Mouse (Mus musculus) neural tube, embryonic 14.5 days (tissue): ENCODE measurements at regions not wholly inside any gene's neighbourhood (a gene's known extent, or its start where the extent isn't known, plus 50 kb on each side); places are given as distances from the start of the nearest gene placed in this dataset.

Source experiments
- ATAC-seq: fragments of 200-750 bp; cut with Nextera tagmentation; 2 replicates; pipeline ENCODE4 v1.8.0; 2017; ENCODE audit warnings: low read depth, mild to moderate bottlenecking, moderate TSS enrichment, moderate library complexity
- H3K27ac ChIP-seq: fragments of 300-500 bp; sonication (generic); 2 replicates; pipeline ENCODE4 v1.5.1; 2014; ENCODE audit warnings: low read depth, mild to moderate bottlenecking, control low read depth, low read length, moderate library complexity, mixed read lengths
- H3K27me3 ChIP-seq: fragments of 300-500 bp; sonication (generic); 2 replicates; pipeline ENCODE4 v1.6.1; 2014; ENCODE audit warnings: low read length; ENCODE audit not compliant: control insufficient read depth, insufficient read depth
- H3K36me3 ChIP-seq: fragments of 300-500 bp; sonication (generic); 2 replicates; pipeline ENCODE4 v1.6.1; 2014; ENCODE audit warnings: low read length, mixed read lengths; ENCODE audit not compliant: control insufficient read depth, insufficient read depth
- H3K4me1 ChIP-seq: fragments of 300-500 bp; sonication (generic); 2 replicates; pipeline ENCODE4 v1.6.1; 2014; ENCODE audit warnings: low read length; ENCODE audit not compliant: control insufficient read depth, insufficient read depth
- H3K4me2 ChIP-seq: fragments of 300-500 bp; sonication (generic); 2 replicates; pipeline ENCODE4 v1.6.1; 2014; ENCODE audit warnings: mild to moderate bottlenecking, low read depth, low read length, control low read depth
- H3K4me3 ChIP-seq: fragments of 300-500 bp; sonication (generic); 2 replicates; pipeline ENCODE4 v1.5.1; 2014; ENCODE audit warnings: low read depth, low read length, control low read depth, mixed read lengths
- H3K9ac ChIP-seq: fragments of 300-500 bp; sonication (generic); replicated peaks from 2 replicates; pipeline ENCODE4 v1.6.1; 2014; ENCODE audit warnings: low read depth, mild to moderate bottlenecking, control low read depth, low read length, mixed read lengths
- H3K9me3 ChIP-seq: fragments of 300-500 bp; sonication (generic); 2 replicates; pipeline ENCODE4 v1.6.1; 2016; ENCODE audit warnings: low read length; ENCODE audit not compliant: control insufficient read depth
- WGBS: fragments of 180-500 bp; shearing (Covaris S2); extraction: QIAGEN DNeasy Blood & Tissue Kit; methylation state at CpG from one replicate; pipeline ENCODE4 v1.1.7; 2014; 5-methylcytosine and 5-hydroxymethylcytosine counted together

DNA sequence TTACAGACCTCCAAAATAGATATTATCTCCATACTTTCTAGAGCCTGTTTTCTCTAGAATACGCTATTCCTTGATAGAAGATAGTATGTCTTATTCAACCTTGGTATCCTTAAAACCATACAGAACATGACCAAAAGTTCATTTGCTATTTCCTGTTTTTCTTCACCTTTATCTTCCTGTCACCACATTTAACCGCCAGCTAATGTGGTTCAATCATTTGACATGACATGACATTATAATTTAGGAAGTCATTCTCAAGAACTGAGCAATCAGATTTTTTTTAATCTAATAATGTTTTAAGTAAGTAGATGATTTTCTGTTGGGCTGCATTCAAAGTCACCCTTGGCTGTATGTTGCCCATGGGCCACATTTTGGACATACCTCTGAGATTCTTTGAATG lies 213.3 kb downstream of the Dad1 start:
- Histone ChIP-seq H3K36me3 (no peaks in the 10 kb centered on the region), H3K9ac (no peak overlapping the region), H3K4me1 (no peaks in the 10 kb centered on the region), H3K27ac (no peak overlapping the region), H3K4me3 (no peak overlapping the region), H3K9me3 (no peaks in the 10 kb centered on the region), H3K4me2 (no peak overlapping the region), H3K27me3 (no peaks in the 10 kb centered on the region)
- no peak for ATAC-seq
- WGBS: 89% methylated on average over 2 of the region's 2 CpGs

DNA sequence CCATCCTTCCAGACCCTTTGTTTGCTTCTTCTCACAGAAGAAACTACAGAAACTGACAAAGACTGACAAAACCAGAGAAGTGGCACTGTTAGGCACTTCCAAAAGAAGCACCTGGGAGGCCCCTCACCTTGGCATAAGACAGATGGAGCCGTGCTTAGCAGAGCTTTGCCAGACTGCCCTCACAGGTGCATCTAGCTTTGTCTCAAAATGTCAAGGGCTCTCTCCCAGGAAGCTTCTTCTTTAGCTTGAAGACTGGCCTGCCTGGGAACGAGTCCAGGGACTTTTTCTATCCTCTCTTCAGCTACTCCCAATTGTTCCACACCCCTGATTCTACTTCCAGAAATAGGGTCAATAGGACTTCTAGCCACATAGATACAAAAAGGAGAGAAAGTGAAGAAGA lies 219.4 kb downstream of the Dad1 start:
- no peak for ATAC-seq
- H3K4me1 ChIP-seq: no peaks in the 10 kb centered on the region
- H3K4me3 ChIP-seq: no peak overlapping the region
- 83% methylated on average over 2 of the region's 2 CpGs for WGBS
- no peak overlapping the region for H3K9ac ChIP-seq
- no peak overlapping the region for H3K27ac ChIP-seq
- no peaks in the 10 kb centered on the region for H3K27me3 ChIP-seq
- no peak overlapping the region for H3K4me2 ChIP-seq
- no peaks in the 10 kb centered on the region for H3K9me3 ChIP-seq
- no peaks in the 10 kb centered on the region for H3K36me3 ChIP-seq

DNA sequence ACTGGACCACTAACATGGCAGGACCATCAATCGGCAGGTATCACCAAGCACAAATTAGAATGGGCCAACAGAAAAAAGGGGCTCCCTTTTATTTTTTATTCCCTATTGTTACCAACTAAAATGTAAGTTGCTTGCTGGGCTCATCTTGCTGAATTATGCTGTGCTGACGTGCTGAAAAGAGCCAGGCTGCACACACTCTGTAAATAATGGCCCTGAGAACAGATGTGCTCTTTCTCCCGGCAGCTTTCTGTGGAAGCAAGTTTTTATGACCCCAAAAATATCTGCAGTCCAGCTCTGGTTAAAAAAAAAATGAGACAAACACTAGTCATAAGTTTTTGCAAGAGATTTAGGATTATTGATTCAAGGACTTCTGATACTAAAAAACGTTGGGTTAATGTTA lies 230.4 kb downstream of the Dad1 start:
- WGBS: 46% methylated on average over 4 of the region's 4 CpGs

DNA sequence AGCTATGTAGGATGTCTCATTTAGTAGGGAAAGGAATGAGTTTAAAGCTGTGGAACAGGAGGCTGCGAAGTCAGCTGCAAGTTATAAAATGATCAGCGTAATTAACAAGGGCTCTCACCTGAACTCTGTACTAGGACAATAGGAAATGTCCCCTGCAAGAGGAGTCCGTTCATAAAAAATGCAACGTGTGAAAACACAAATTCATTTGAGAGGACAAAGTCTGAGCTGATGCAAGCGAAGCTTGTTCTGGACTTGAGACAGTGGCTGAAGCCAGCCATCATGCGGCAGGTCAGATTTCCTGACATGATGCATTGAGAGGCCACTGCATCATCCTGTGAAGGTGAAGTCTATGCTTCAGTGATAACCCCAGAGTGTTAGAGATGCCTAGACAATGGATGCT lies 232.5 kb downstream of the Dad1 start:
- no peak overlapping the region for H3K27ac ChIP-seq
- no peak for ATAC-seq
- H3K4me2 ChIP-seq: no peak overlapping the region
- 87% methylated on average over 6 of the region's 6 CpGs for WGBS
- H3K27me3 ChIP-seq: no peaks in the 10 kb centered on the region
- H3K9me3 ChIP-seq: no peaks in the 10 kb centered on the region
- H3K4me3 ChIP-seq: no peak overlapping the region
- H3K4me1 ChIP-seq: no peaks in the 10 kb centered on the region
- H3K36me3 ChIP-seq: no peaks in the 10 kb centered on the region
- H3K9ac ChIP-seq: no peak overlapping the region

More for the DNA sequence above, 230.4 kb downstream of the Dad1 start:
- Histone ChIP-seq H3K4me3 (no peak overlapping the region), H3K9ac (no peak overlapping the region), H3K4me1 (no peaks in the 10 kb centered on the region), H3K27me3 (no peaks in the 10 kb centered on the region), H3K36me3 (no peaks in the 10 kb centered on the region), H3K4me2 (no peak overlapping the region), H3K27ac (no peak overlapping the region), H3K9me3 (no peaks in the 10 kb centered on the region)
- ATAC-seq: no peak

DNA sequence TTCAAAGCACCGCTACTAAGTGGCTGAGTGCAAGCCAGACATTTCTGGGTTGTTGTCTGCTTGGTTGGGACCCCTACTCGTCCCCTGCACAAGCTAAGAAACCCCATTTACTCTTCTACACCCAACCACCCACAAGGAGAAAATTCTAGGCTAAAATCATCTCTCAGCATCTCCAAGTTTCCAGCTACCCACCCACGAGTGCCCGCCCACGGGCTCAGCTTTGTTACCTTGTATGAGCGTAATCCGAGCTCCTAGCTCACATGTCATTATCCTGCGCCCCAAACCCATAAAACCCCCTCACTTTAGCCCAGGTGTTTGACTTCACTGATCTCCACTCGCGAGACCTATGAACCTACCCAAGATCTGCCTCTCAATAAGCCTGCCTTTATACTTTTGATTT lies 239.3 kb downstream of the Dad1 start:
- no peaks in the 10 kb centered on the region for H3K27me3 ChIP-seq
- ATAC-seq: no peak
- no peaks in the 10 kb centered on the region for H3K36me3 ChIP-seq
- H3K27ac ChIP-seq: no peak overlapping the region
- WGBS: 82% methylated on average over 10 of the region's 10 CpGs
- no peaks in the 10 kb centered on the region for H3K4me1 ChIP-seq
- H3K9me3 ChIP-seq: no peaks in the 10 kb centered on the region
- H3K9ac ChIP-seq: no peak overlapping the region
- no peak overlapping the region for H3K4me3 ChIP-seq
- no peak overlapping the region for H3K4me2 ChIP-seq

DNA sequence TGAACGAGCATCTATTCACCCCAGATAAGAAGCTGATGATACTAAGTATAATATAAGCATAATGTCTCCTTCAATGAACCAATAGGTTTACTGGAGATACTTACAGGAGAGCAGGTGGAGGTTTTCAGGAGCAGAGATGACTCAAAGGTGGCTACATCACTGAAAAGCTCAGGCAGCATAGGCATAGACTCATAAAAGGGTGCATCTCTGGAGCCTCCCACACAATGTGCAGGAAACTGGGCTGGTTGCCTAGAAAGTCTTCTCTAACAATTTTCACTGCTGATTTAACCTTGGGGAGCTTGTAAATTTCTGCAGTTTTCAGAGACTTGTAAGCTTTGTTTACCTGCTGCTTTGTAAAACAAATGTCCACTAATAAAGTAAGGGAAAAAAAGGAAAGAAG lies 251.8 kb downstream of the Dad1 start:
- Histone ChIP-seq H3K9me3 (no peaks in the 10 kb centered on the region), H3K4me2 (no peak overlapping the region), H3K27ac (no peak overlapping the region), H3K4me1 (no peaks in the 10 kb centered on the region), H3K27me3 (no peaks in the 10 kb centered on the region), H3K36me3 (no peaks in the 10 kb centered on the region), H3K4me3 (no peak overlapping the region), H3K9ac (no peak overlapping the region)
- 84% methylated on average over 1 of the region's 1 CpGs for WGBS
- ATAC-seq: no peak

DNA sequence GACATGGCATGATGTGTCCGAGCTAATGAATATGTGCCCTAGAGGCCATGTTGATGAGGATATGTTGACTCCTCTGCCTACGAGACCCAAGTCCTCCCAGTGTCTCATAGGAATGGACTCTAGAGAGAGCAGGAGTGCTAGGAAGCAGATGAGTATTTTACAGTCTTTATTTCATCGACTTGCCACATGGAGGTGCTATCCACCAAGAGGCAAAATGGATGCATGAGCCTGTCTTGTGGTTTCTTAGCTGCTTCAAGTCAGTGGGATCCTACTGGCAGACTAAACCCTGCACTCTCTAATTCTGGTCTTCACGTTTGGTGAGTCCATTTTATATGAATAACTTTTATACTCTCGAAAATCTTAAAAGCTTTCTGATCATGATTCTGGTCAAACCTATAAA lies 253.4 kb downstream of the Dad1 start:
- Histone ChIP-seq H3K4me2 (no peak overlapping the region), H3K27me3 (no peaks in the 10 kb centered on the region), H3K9ac (no peak overlapping the region), H3K9me3 (no peaks in the 10 kb centered on the region), H3K4me3 (no peak overlapping the region), H3K4me1 (no peaks in the 10 kb centered on the region), H3K27ac (no peak overlapping the region), H3K36me3 (no peaks in the 10 kb centered on the region)
- 82% methylated on average over 5 of the region's 5 CpGs for WGBS
- no peak for ATAC-seq

DNA sequence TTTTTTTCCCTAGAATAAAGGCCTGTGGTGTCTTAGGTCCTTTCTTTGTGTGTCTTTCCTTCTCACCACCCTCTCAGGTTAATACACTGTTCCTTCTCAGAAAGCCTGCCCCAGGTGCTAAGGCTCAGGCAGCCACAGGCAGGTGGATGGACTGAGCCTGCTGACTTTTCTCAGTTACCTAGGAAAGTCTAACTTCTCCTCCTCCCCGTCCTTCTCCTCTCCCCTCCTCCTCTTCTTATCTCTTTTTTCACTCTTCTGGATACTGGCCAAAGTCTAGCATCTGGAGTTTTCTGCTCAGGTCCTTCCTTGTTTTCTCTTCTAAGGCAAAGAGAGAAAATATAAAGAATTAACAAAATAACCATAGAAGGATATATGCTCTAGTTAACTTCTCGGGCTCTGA lies 260.5 kb downstream of the Dad1 start:
- Histone ChIP-seq H3K27me3 (no peaks in the 10 kb centered on the region), H3K9ac (no peak overlapping the region), H3K4me2 (no peak overlapping the region), H3K4me1 (no peaks in the 10 kb centered on the region), H3K36me3 (no peaks in the 10 kb centered on the region), H3K4me3 (no peak overlapping the region), H3K27ac (no peak overlapping the region), H3K9me3 (no peaks in the 10 kb centered on the region)
- ATAC-seq: no peak
- 63% methylated on average over 2 of the region's 2 CpGs for WGBS

DNA sequence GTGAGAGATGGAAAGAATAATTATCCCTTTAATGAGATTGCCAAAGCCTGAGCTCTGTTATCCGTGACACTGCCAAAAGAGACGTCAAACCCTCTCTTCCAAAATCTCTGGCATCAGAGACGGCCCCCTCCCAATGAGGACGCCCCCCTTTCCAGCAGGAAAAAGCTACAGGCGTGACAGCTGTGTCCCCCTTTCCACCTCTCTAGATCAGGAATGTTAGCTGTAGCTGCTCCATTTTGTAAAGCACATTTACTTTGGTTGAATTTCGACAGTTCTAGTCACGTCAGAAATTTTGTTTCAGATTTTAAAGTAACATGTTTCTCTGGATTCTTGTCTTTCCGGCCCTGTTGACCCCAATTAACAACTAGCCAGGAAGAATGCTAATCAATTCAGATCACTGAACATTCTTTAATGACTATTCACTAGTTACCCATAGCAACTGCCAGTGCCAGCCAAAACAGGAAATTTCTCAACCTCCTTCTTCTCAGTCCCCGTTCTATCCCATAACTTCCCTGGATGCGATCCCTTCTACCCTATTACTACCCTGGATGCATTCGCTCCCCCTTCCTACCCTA lies 261.1 kb downstream of the Dad1 start:
- no peaks in the 10 kb centered on the region for H3K27me3 ChIP-seq
- H3K9me3 ChIP-seq: no peaks in the 10 kb centered on the region
- H3K9ac ChIP-seq: no peak overlapping the region
- 44% methylated on average over 11 of the region's 11 CpGs for WGBS
- H3K4me2 ChIP-seq: no peak overlapping the region
- no peaks in the 10 kb centered on the region for H3K36me3 ChIP-seq
- no peak overlapping the region for H3K4me3 ChIP-seq
- no peak overlapping the region for H3K27ac ChIP-seq
- peak; percentile 75 for ATAC-seq
- H3K4me1 ChIP-seq: no peaks in the 10 kb centered on the region

DNA sequence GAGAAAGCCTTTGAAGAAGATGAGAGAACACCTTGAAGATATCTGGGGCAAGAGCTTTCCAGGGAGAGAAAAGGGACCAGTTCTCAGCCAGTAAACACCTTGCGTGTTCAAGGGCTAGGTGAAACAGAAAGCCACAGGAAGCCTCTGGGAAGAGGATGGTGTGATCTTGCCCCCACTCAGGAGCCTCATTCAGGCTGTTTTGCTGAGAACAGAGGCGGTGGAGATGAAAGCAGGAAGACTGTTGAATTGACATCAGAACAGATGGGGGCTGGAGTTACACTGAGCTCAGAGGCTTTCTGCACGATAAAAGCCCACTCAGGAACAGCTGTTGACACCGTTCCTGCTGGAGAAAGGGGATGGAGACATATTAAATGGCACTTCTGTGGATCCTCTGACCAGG lies 262.5 kb downstream of the Dad1 start:
- no peaks in the 10 kb centered on the region for H3K36me3 ChIP-seq
- WGBS: 32% methylated on average over 4 of the region's 4 CpGs
- ATAC-seq: no peak

More for the DNA sequence above, 262.5 kb downstream of the Dad1 start:
- no peak overlapping the region for H3K4me3 ChIP-seq
- no peaks in the 10 kb centered on the region for H3K9me3 ChIP-seq
- no peak overlapping the region for H3K4me2 ChIP-seq
- H3K27ac ChIP-seq: no peak overlapping the region
- no peaks in the 10 kb centered on the region for H3K27me3 ChIP-seq
- no peak overlapping the region for H3K9ac ChIP-seq
- no peaks in the 10 kb centered on the region for H3K4me1 ChIP-seq
